Comparison of ENCODE assay signal across 19 mouse cellular contexts in the genomic region with DNA sequence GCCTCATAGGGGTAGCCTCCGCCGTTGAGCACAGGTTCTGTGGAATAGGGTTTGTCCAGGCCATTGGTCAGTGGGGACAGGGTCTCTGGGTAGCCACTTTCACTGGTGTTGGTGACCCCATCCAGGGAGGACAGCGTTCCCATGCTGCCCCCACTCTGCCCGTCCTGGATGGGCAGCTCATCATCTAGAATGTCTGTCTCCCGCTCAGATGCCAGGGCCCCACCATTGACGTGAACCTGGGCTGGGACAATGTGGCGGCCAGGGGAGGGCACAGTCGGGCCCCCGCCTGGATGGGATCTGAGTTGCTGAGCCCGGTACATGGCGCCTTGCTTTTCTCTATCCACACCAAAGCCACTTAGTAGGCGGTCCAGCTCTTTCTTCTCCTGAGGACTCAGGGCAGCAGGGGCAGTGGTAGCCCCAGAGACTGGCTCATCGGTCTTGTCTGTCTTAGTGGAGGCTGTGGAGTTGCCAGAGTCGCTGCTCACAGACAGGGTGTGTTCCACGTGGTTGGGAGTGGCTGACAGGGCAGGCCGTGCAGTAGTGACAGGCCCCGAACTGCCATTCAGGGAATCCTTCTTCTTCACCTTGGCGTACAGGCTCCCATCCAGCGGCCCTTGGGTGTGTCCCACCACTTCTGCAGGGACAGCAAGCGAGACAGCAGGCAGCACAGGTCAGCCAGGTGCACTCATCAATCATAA.
DNase-seq lines count a peak whose midpoint lies in the region; ATAC-seq and TF ChIP-seq lines count a peak whose summit lies in the region.
"Had no signal": no experiment of that assay in that cellular context is flagged by ENCODE, and none has a peak within 500 bp of the region (broad histone marks: within the 10 kb centered on the region; RNA-seq: fewer than 3 reads in every experiment).

No protein-coding gene starts in this region.

- ATAC-seq in heart, embryonic 12.5 days (ENCODE audit: insufficient number of reproducible peaks, low FRiP score), result no peak
- ATAC-seq in midbrain, embryonic 15.5 days (replicated peaks), result no peak
- ATAC-seq: activated CD4-positive, CD25-positive, alpha-beta regulatory T cell, adult 4 months; CD4-positive, CD25-positive, alpha-beta regulatory T cell, adult 4 months; forebrain, embryonic 15.5 days; intestine, embryonic 15.5 days had no signal

- no peak for TF ChIP-seq CTCF in gastrocnemius, adult 2 months (IDR thresholded peaks at IDR 0.05)

- WGBS in heart, embryonic 12.5 days, result 83% methylated on average over 20 of the region's 20 CpGs
- WGBS in midbrain, embryonic 10.5 days, result 88% methylated on average over 20 of the region's 20 CpGs
- 89% methylated on average over 20 of the region's 20 CpGs for WGBS in midbrain, embryonic 15.5 days

- H3K9me3 ChIP-seq in heart, embryonic 12.5 days (replicated peaks), result no peaks in the 10 kb centered on the region
- H3K9me3 ChIP-seq in midbrain, embryonic 10.5 days (replicated peaks), result no peaks in the 10 kb centered on the region
- no peaks in the 10 kb centered on the region for H3K9me3 ChIP-seq in midbrain, embryonic 15.5 days
- H3K9me3 ChIP-seq: embryonic facial prominence, embryonic 12.5 days; forebrain, embryonic 15.5 days; hindbrain, embryonic 13.5 days; intestine, embryonic 15.5 days had no signal

- H3K4me2 ChIP-seq in heart, embryonic 12.5 days, result no peak overlapping the region
- H3K4me2 ChIP-seq in midbrain, embryonic 15.5 days, result no peak overlapping the region
- H3K4me2 ChIP-seq: embryonic facial prominence, embryonic 12.5 days; forebrain, embryonic 15.5 days; hindbrain, embryonic 13.5 days; intestine, embryonic 15.5 days had no signal

- H3K9ac ChIP-seq in heart, embryonic 12.5 days, result peak overlapping the region; percentile 11; the same call in 1 of the 2 replicates
- H3K9ac ChIP-seq in midbrain, embryonic 15.5 days, result no peak overlapping the region
- H3K9ac ChIP-seq: embryonic facial prominence, embryonic 12.5 days; forebrain, embryonic 15.5 days; hindbrain, embryonic 13.5 days; intestine, embryonic 15.5 days had no signal

- intact Hi-C loops in gastrocnemius, adult 2 months (cut with DNase I), result no loop called here
- intact Hi-C loops in gastrocnemius, postnatal 36 days (cut with DNase I), result no loop called here

- peak overlapping the region; percentile 99 for H3K27ac ChIP-seq in gastrocnemius, adult 2 months
- no peak overlapping the region for H3K27ac ChIP-seq in heart, embryonic 12.5 days (ENCODE audit: poor library complexity, severe bottlenecking)
- H3K27ac ChIP-seq in midbrain, embryonic 10.5 days (replicated peaks), result peak overlapping the region; percentile 52
- H3K27ac ChIP-seq in midbrain, embryonic 15.5 days, result no peak overlapping the region
- H3K27ac ChIP-seq: embryonic facial prominence, embryonic 12.5 days; forebrain, embryonic 15.5 days; hindbrain, embryonic 13.5 days; intestine, embryonic 15.5 days had no signal

- DNase-seq in gastrocnemius, adult 2 months, result no peak
- no peak for DNase-seq in gastrocnemius, postnatal 36 days
- no peak for DNase-seq in heart, adult 18-20 months
- DNase-seq in midbrain, embryonic 10.5 days (ENCODE audit: low spot score), result no peak
- no peak for DNase-seq in kidney, postnatal 10 days
- DNase-seq: adrenal gland, postnatal 14 days; B cell, adult 2 months; cerebellum, adult 11-12 months; cerebellum, adult 9-10 months; cerebellum, postnatal 25 days; gastrocnemius, postnatal 10 days had no signal

- H3K4me3 ChIP-seq in gastrocnemius, adult 2 months, result no peak overlapping the region; the same call in 1 of the 2 replicates
- no peak overlapping the region for H3K4me3 ChIP-seq in heart, embryonic 12.5 days
- no peak overlapping the region for H3K4me3 ChIP-seq in midbrain, embryonic 10.5 days
- H3K4me3 ChIP-seq in midbrain, embryonic 15.5 days, result no peak overlapping the region
- H3K4me3 ChIP-seq: embryonic facial prominence, embryonic 12.5 days; forebrain, embryonic 15.5 days; hindbrain, embryonic 13.5 days; intestine, embryonic 15.5 days had no signal

- no peaks in the 10 kb centered on the region; the same call in 1 of the 2 replicates for H3K27me3 ChIP-seq in heart, embryonic 12.5 days (replicated peaks)
- H3K27me3 ChIP-seq in midbrain, embryonic 10.5 days (ENCODE audit: low read depth, poor library complexity, severe bottlenecking), result no peaks in the 10 kb centered on the region; the same call in 1 of the 2 replicates
- H3K27me3 ChIP-seq in midbrain, embryonic 15.5 days (replicated peaks), result no peaks in the 10 kb centered on the region
- H3K27me3 ChIP-seq: embryonic facial prominence, embryonic 12.5 days; forebrain, embryonic 15.5 days; hindbrain, embryonic 13.5 days; intestine, embryonic 15.5 days had no signal

- peaks cover 55% of the 10 kb centered on the region for H3K36me3 ChIP-seq in heart, embryonic 12.5 days
- peaks cover 7% of the 10 kb centered on the region; the same call in 1 of the 2 replicates for H3K36me3 ChIP-seq in midbrain, embryonic 10.5 days
- no peaks in the 10 kb centered on the region for H3K36me3 ChIP-seq in midbrain, embryonic 15.5 days (replicated peaks)
- H3K36me3 ChIP-seq: forebrain, embryonic 15.5 days; hindbrain, embryonic 13.5 days had no signal

- peaks cover 97% of the 10 kb centered on the region for H3K4me1 ChIP-seq in heart, embryonic 12.5 days (replicated peaks)
- H3K4me1 ChIP-seq in midbrain, embryonic 10.5 days, result peaks cover 31% of the 10 kb centered on the region
- H3K4me1 ChIP-seq in midbrain, embryonic 15.5 days, result peaks cover 3% of the 10 kb centered on the region; the same call in 1 of the 2 replicates

Comparison
In these comparisons a context has a peak if more than half of its experiments do, and no peak if none do; other contexts are left out.
1. H3K27ac ChIP-seq: peak in gastrocnemius, adult 2 months (single experiment) and midbrain, embryonic 10.5 days (single experiment); none in heart, embryonic 12.5 days (single experiment) and midbrain, embryonic 15.5 days (single experiment).